Mouse (Mus musculus) olfactory bulb, adult 2 months (tissue): Measurements from ENCODE around the gene Qdpr.

ENCODE experiments used
- CTCF ChIP-seq: fragments of 200-500 bp; IDR thresholded peaks from 2 replicates; pipeline ENCODE4 v1.5.1; 2012; ENCODE audit warnings: low read depth, mild to moderate bottlenecking, low read length, moderate library complexity; ENCODE audit not compliant: insufficient read depth
- POLR2A ChIP-seq: fragments of 200-500 bp; IDR thresholded peaks from 2 replicates; pipeline ENCODE4 v1.6.1; 2012; ENCODE audit warnings: mild to moderate bottlenecking, low read depth, low read length, moderate library complexity; ENCODE audit not compliant: insufficient read depth

GRCm38 (mm10) chr5:45482607-45483006 is 32.6 kb upstream of the Qdpr start:
- TF ChIP-seq CTCF (no peak), POLR2A (no peak)
